Mouse (Mus musculus) erythroblast, embryonic 14.5 days (primary cell): Measurements from ENCODE around the gene Megf11. TPM values are rescaled to one million over a fixed set of nuclear protein-coding genes. Genes with fewer than 3 reads are reported as not detected.

ENCODE experiments used
- H3K27me3 ChIP-seq: 2 replicates; pipeline ENCODE4 v1.6.1; 2012; ENCODE audit warnings: inconsistent platforms; ENCODE audit not compliant: control insufficient read depth
- H3K36me3 ChIP-seq: 2 replicates; pipeline ENCODE4 v1.6.1; 2012; ENCODE audit warnings: mild to moderate bottlenecking, inconsistent platforms; ENCODE audit not compliant: control insufficient read depth
- H3K4me1 ChIP-seq: 2 replicates; pipeline ENCODE4 v1.6.1; 2012; ENCODE audit warnings: inconsistent platforms; ENCODE audit not compliant: control insufficient read depth
- H3K4me3 ChIP-seq: replicated peaks from 2 replicates; pipeline ENCODE3; 2012; ENCODE audit warnings: moderate library complexity, mild to moderate bottlenecking, inconsistent platforms
- H3K9me3 ChIP-seq: 2 replicates; pipeline ENCODE4 v1.6.1; 2012; ENCODE audit warnings: low read length, inconsistent platforms, mixed read lengths; ENCODE audit not compliant: control insufficient read depth
- GATA1 ChIP-seq: IDR thresholded peaks from 2 replicates; pipeline ENCODE4 v1.6.1; 2012; ENCODE audit warnings: low read length, inconsistent platforms, mixed read lengths
- TAL1 ChIP-seq: IDR thresholded peaks from 3 replicates; pipeline ENCODE4 v1.6.1; 2012; ENCODE audit warnings: low read length, inconsistent platforms, mixed read lengths
- polyA plus RNA-seq: library from polyadenylated mRNA; stranded (reverse); fragments of >175 nt; gene quantifications from 2 replicates; pipeline ENCODE4 v1.2.3, GENCODE M21; 2012

Megf11 gene
- polyA plus RNA-seq, 1 experiment = not detected

DNA sequence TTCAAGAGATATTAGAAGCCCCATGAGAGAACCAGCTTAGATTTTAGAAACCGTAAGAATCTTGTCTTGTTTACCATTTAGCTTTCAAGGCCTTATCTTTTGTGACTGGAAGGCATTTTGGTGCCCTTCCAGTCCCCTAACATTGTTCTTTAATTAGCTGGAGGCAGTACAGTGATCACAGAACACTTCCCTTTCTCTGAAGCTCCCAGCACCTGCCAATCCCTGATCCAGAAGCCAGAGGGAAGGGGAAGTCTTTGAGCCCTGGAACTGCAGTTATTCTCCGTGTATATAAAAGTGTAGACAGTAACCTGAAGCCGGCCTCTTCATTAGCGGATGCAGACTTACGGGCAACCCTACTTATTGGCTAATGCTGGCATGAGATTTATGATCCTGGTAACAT, 35.9 kb upstream of the Megf11 start:
- no peak overlapping the region for H3K4me3 ChIP-seq

DNA sequence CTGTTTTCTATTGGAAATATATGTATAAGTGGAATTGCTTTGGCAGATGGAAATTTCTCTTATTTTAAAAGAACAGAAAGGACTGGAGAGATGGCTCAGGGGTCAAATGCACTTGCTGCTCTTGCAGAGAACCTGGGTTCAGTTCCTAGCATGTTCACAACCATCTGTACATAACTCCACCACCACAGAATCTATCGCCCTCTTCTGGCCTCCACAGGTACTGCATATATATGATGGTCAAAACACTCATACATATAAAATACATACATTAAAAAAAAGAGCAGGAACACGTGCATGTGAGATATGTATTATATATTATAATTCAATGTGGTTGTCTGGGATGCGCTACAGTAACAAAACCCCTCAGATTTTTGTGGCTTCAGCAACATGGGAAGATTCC, 34.2 kb upstream of the Megf11 start:
- Histone ChIP-seq H3K4me3 (no peak overlapping the region), H3K36me3 (no peaks in the 10 kb centered on the region), H3K9me3 (no peaks in the 10 kb centered on the region), H3K27me3 (no peaks in the 10 kb centered on the region), H3K4me1 (no peaks in the 10 kb centered on the region)
- TF ChIP-seq GATA1 (no peak), TAL1 (no peak)

More for the DNA sequence above, 35.9 kb upstream of the Megf11 start:
- Histone ChIP-seq H3K36me3 (no peaks in the 10 kb centered on the region), H3K9me3 (no peaks in the 10 kb centered on the region), H3K4me1 (no peaks in the 10 kb centered on the region), H3K27me3 (no peaks in the 10 kb centered on the region)
- TF ChIP-seq GATA1 (no peak), TAL1 (no peak)

DNA sequence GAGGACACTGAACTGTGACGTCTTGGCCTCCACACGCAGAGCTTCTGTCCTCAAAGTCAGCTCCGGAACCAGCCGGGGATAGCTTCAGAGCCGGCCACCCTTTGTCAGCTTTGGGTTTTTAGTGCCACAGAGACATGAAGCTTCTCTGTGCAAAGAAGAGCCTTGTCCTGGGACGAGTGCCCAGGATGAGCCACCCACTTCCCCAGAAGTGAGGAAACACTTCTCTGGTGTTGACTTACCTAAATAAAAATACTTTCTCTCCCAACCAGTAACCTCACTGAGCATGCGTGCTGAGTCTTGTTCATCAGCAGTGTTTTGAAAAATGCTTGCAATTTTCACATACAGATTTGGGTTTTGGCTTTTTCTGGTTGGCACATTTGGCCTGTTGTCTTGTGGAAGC, 29.8 kb upstream of the Megf11 start:
- H3K9me3 ChIP-seq = no peaks in the 10 kb centered on the region
- H3K4me3 ChIP-seq = no peak overlapping the region
- no peaks in the 10 kb centered on the region for H3K27me3 ChIP-seq
- TF ChIP-seq GATA1 = no peak
- no peak for TF ChIP-seq TAL1
- H3K4me1 ChIP-seq = no peaks in the 10 kb centered on the region
- H3K36me3 ChIP-seq = no peaks in the 10 kb centered on the region

- H3K4me3 ChIP-seq = no peak overlapping the region
- no peaks in the 10 kb centered on the region for H3K36me3 ChIP-seq
- no peaks in the 10 kb centered on the region for H3K4me1 ChIP-seq
- no peak for TF ChIP-seq GATA1
- no peak for TF ChIP-seq TAL1
- H3K9me3 ChIP-seq = no peaks in the 10 kb centered on the region
- H3K27me3 ChIP-seq = no peaks in the 10 kb centered on the region
These were observed 24.0 kb upstream of the Megf11 start for GRCm38 (mm10) chr9:64361231-64361950.

DNA sequence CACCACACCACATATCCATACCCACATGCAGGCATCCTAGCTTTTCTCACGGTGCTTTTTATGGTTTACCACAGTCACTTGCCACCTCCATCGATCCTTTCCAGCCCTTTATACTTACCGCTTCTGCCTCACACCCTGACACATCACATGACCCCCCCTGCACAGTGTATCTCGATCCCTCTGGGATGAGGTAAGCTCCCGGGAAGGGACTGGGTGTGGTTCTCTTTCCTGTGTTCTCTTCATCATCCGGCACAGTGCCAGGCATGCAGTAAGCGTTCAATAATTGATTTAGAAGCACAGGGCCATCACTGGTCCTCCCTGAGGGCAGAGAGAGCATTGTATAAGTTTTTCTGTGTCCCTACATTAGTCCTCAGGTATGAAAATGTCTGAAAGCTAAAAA, 15.6 kb upstream of the Megf11 start:
- H3K4me1 ChIP-seq = no peaks in the 10 kb centered on the region
- TF ChIP-seq TAL1 = no peak
- TF ChIP-seq GATA1 = no peak
- peaks cover 2% of the 10 kb centered on the region; the same call in 1 of the 2 replicates for H3K9me3 ChIP-seq
- H3K36me3 ChIP-seq = no peaks in the 10 kb centered on the region
- peaks cover 7% of the 10 kb centered on the region for H3K27me3 ChIP-seq
- no peak overlapping the region for H3K4me3 ChIP-seq

DNA sequence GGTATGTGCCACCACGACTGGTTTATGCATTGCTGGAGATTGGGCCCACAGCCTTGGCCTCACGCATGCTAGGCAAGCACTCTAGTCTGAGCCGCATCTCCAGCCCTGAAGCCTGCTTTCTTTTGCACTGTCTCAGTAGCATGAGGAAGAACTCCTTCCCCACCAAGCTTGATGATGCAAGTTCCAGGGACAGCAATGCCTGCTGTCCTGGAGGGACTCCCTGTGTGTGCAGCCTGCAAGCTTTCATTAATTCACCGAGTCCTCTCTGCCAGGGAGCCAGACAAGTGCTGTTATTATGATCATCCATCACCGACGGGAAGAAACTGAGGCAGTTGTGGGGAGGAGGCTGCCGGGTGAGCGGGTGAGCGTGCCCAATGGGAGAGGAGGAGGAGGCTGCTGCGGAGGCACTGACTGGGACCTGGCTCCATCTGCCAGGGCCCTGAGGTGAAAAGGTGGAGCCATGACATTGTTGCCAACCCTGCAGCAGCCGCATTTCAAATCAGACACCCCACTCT, 14.1 kb upstream of the Megf11 start:
- TF ChIP-seq GATA1 (no peak), TAL1 (no peak)
- peaks cover 2% of the 10 kb centered on the region; the same call in 1 of the 2 replicates for H3K9me3 ChIP-seq
- no peaks in the 10 kb centered on the region for H3K36me3 ChIP-seq
- H3K4me1 ChIP-seq = no peaks in the 10 kb centered on the region
- peaks cover 7% of the 10 kb centered on the region for H3K27me3 ChIP-seq
- no peak overlapping the region for H3K4me3 ChIP-seq

- H3K36me3 ChIP-seq = no peaks in the 10 kb centered on the region
- H3K4me1 ChIP-seq = no peaks in the 10 kb centered on the region
- H3K4me3 ChIP-seq = no peak overlapping the region
- peaks cover 5% of the 10 kb centered on the region; the same call in 1 of the 2 replicates for H3K27me3 ChIP-seq
- peaks cover 2% of the 10 kb centered on the region; the same call in 1 of the 2 replicates for H3K9me3 ChIP-seq
- TF ChIP-seq GATA1 = no peak
- no peak for TF ChIP-seq TAL1
These were observed 9.0 kb upstream of the Megf11 start for GRCm38 (mm10) chr9:64376380-64376779.

DNA sequence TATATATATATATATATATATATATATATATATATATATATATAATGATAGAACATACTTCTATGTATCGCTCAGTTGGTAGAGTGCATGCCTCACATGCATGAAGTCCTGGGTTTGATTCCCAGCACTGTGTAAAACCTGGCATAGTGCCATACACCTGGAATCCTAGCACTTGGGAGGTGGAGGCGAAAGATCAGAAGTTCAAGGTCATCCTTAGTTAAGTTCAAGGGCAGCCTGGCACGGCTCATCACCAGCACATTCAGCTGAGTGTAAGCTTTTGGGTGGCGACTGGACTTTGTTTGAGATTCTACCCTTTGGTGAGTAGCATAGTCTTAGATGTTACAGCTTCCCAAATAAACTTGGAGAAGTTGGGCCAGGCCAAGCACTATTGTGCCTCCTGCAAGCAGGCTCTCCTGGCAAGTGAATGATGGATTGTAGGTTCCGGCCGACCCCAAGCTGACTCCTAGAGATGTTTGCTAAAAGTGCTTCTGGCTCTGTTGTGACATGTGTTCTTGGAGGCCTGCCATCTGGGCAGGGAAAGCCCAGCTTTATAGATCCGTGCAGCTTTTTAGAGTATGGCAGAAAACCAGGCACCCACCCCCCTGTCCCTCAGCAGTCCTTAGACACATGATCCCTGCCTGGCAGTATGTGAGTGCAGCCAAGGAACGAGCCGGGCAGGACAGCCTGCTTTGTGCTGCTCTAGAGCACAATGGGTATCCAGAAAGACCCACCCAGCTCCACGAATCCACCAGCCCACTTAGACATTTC, 2.2 kb upstream of the Megf11 start:
- TF ChIP-seq GATA1 = no peak
- no peak for TF ChIP-seq TAL1
- Histone ChIP-seq H3K4me3 (no peak overlapping the region), H3K9me3 (no peaks in the 10 kb centered on the region; the same call in 1 of the 2 replicates), H3K36me3 (no peaks in the 10 kb centered on the region), H3K4me1 (no peaks in the 10 kb centered on the region), H3K27me3 (peaks cover 59% of the 10 kb centered on the region)
